Mouse (Mus musculus) ovary, adult 18-20 months (tissue): ENCODE data around the gene Zbtb7b.

Source experiments
- DNase-seq: peaks from one replicate; pipeline ENCODE4 v3.0.0; 2022; ENCODE audit warnings: low spot score, mixed read lengths

The Zbtb7b gene

GRCm38 (mm10) chr3:89418170-89418860, 23.7 kb upstream of the Zbtb7b start, which contains the start of the genes Cks1b and Shc1:
Gene Cks1b (minus strand): TSS chr3:89418383.
Gene Shc1 (plus strand): TSS chr3:89418443.
- peak; percentile 98 for DNase-seq

- no peak for DNase-seq
Observed at GRCm38 (mm10) chr3:89417840-89418169, 23.2 kb upstream of the Zbtb7b start.

GRCm38 (mm10) chr3:89417131-89417530, 22.6 kb upstream of the Zbtb7b start:
- no peak for DNase-seq

GRCm38 (mm10) chr3:89416158-89416557, 21.6 kb upstream of the Zbtb7b start:
- no peak for DNase-seq

GRCm38 (mm10) chr3:89411490-89412393, 17.2 kb upstream of the Zbtb7b start, which contains the start of gene Flad1:
Gene Flad1 (minus strand): TSS chr3:89411870.
- DNase-seq: peak; percentile 97

GRCm38 (mm10) chr3:89410864-89411263, 16.3 kb upstream of the Zbtb7b start:
- DNase-seq: no peak

- DNase-seq: no peak
Observed at GRCm38 (mm10) chr3:89409701-89410100, 15.1 kb upstream of the Zbtb7b start.

- DNase-seq: no peak
Observed at GRCm38 (mm10) chr3:89408448-89408847, 13.9 kb upstream of the Zbtb7b start.

- no peak for DNase-seq
Observed at GRCm38 (mm10) chr3:89406887-89407286, 12.3 kb upstream of the Zbtb7b start.

GRCm38 (mm10) chr3:89402693-89403092, 8.1 kb upstream of the Zbtb7b start, which contains the start of gene Lenep:
Gene Lenep (minus strand): TSS chr3:89402793.
- no peak for DNase-seq

- DNase-seq: no peak
Observed at GRCm38 (mm10) chr3:89401329-89401728, 6.8 kb upstream of the Zbtb7b start.

- no peak for DNase-seq
Observed at GRCm38 (mm10) chr3:89396654-89397005, 2.1 kb upstream of the Zbtb7b start.

- DNase-seq: no peak
Observed at GRCm38 (mm10) chr3:89395806-89396653, 1.5 kb upstream of the Zbtb7b start.

GRCm38 (mm10) chr3:89395419-89395805, 836 bp upstream of the Zbtb7b start:
- DNase-seq: no peak

GRCm38 (mm10) chr3:89394894-89395256, 299 bp upstream of the Zbtb7b start:
- DNase-seq: peak; percentile 79

- peak; percentile 99 for DNase-seq
Observed at GRCm38 (mm10) chr3:89393605-89394004, 971 bp downstream of the Zbtb7b start.

GRCm38 (mm10) chr3:89392871-89393311, 1.7 kb downstream of the Zbtb7b start:
- no peak for DNase-seq

GRCm38 (mm10) chr3:89391663-89392511, 2.7 kb downstream of the Zbtb7b start:
- no peak for DNase-seq

GRCm38 (mm10) chr3:89390699-89391662, 3.6 kb downstream of the Zbtb7b start:
- no peak for DNase-seq

GRCm38 (mm10) chr3:89390111-89390515, 4.5 kb downstream of the Zbtb7b start:
- peak; percentile 66 for DNase-seq
